ENCODE assay signal across 1 mouse cellular context in the genomic region with DNA sequence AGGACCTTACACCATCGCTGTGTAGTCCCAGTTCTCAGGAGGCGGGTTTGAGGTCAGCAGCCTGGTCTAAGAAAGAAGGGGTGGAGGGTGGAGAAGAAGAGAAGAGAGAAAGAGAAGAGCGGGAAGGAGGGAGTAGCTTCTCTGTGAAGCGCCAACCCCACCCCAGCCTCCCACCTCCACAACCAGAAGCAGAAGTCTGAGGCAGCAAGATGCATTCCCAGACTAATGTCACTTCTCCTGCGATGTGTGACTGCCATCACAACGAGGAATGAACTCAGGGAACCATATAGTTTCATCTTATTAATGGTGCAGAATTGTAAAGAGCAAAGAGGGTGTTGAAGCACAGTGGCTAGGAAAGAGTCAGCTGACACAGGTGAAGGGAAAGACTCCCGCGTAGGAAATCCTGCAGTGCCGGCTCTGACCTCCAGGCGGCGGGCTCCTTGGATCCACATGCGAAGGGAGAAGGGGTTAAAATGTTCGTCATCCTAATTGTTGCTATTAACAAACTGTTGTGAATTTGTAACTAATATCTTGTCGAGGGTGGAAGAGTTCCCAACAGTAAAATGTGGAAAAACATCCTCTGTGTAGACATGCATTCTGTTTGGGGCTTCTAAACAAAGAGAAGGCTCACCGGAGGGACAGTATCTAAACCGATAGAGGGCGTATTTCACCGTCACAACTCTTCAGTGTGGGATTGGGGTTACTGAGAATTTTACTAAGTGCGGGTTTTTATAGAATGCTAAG.
TF ChIP-seq lines count a peak whose summit lies in the region.

No protein-coding gene starts in this region.

TF ChIP-seq in MEL, 35 proteins besides CTCF, POLR2A, EP300 and RAD21 (continued from another document):
- no peak for TF ChIP-seq ZKSCAN1 (IDR thresholded peaks at IDR 0.05; ENCODE audit: low read depth, low read length)
- TF ChIP-seq SMC3 (IDR thresholded peaks at IDR 0.05; ENCODE audit: low read depth, low read length) = no peak
